Mouse (Mus musculus): ENCODE data around the gene Hectd2.

The Hectd2 gene

DNA sequence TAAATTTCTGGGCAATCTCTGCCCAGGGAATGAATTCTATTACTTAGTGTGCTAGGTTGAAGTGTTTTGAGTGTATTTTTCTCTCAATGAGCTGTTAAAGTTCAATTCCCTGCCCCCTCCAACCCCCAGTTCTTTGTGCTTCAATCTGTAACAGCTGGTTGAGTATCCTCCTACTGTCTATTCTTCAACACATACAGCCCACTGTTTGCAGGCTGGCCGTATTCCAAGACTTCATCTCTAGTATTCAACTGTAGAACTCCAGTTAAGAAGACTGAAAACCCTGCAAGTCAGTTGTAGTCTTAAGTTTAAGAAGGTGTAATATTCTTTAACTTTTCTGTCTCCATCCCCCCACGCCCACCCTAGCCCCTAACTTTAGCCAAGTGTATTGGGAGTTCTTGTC lies 10.0 kb downstream of the Hectd2 start:
- DNase-seq: no peak

DNA sequence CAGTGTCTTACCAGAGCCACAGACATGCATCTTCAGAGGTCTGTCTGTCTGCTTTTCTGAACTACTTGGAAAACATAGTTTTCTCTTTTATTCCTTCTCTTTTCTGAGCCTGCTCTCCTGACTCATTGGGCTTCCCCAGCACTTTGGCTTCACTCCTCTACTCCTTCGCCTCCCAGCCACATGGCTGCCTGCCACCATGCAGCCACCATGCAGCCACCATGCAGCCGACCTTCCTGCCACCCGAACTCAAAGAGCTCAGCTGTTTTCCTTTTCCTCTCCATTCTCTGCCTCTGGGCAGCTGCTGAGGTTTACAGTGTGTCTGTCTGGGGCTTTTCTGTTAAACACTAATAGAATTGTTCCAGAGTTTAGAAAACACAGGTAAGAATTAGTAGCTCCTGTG lies 19.5 kb downstream of the Hectd2 start:
- no peak for DNase-seq

DNA sequence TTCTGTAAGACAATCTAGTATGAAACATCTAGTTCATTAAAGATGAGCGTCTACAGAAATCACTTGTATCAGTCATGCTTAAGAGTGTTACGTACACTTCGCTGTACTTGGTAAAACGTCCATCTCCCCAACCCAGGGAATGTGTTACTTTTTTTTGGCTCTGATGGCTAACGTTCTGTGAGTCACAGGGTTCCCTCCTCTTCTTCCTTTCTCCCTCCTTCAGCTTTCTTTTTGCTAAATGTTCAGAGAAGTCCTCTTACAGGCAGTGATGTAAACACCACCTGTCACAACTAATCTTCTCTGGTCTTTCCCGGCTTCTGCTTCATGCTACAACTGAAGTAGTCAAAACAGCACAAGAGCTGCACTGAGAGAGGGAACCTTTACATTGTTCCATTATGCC lies 20.7 kb downstream of the Hectd2 start:
- no peak for DNase-seq

DNA sequence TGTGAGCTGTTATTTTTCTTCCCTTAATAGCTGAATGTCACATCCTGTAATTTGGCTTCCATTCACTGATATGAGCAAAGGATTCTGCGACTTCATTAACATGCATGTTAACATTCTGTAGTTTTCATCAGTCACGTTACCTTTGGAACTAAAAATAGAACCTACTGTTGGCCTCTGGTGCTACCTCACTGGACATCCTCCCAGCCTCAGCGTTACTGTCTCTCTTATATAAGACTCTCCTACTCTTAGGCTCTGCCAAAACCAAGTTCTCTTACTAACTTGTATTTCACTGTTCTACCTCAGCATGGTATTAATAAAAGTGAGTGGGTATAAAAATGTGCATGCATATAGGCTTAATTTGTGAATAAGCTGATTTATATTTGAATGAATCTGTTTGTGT lies 26.4 kb downstream of the Hectd2 start:
- DNase-seq: no peak

DNA sequence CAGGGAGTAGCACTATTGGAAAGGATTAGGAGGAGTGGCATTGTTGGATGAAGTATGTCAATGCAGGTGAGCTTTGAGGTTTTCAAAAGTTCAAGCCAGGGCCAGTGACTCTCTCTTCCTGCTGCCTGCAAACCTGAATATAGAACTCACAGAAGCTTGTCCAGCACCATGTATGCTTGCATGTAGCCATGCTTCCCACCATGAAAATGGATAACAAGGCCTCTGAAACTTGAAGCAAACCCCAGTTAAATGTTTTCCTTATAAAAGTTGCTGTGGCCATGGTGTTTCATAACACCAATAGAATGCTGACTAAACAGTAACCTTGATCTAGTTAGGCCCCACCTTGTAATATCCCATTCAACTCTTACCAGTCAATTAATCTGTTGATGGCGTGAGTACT lies 27.7 kb downstream of the Hectd2 start:
- no peak for DNase-seq

DNA sequence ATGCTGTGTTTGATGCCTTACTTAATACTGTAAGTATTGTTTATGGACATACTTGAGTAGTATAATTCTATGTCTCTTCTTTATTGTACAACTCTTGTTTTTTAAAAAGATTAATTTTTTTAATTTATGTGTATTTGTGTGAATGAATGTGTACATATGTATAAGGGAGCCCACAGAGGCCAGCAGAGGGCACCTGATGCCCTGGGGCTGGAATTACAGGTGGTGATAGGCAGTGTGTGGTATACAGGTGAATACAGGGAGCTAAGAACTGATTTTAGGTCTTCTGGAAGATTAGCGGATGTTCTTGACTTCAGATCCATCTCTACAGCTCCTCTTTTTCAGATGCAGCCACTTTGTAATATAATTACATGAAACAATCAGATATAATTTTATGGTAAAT lies 31.1 kb downstream of the Hectd2 start:
- DNase-seq: no peak

DNA sequence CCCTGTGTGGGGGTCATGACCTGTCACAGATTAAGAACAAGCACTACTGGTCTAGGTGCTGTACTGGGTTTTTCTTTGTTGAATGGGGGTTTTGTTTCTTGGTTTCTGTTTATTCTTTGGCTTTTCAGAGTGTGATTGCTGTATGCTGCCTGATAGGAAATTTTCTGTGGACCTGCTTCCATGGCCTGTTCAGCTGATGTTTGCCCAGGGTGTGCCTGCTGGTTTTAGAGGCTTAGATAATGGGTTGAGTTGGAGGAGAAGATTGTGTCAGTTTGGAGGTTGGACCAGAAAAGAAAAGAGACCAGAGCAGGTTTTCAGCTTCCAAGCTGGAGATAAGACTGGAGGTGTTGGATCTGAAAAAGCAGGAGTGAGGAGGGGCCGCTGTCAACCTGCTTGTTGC lies 40.0 kb downstream of the Hectd2 start:
- no peak for DNase-seq

DNA sequence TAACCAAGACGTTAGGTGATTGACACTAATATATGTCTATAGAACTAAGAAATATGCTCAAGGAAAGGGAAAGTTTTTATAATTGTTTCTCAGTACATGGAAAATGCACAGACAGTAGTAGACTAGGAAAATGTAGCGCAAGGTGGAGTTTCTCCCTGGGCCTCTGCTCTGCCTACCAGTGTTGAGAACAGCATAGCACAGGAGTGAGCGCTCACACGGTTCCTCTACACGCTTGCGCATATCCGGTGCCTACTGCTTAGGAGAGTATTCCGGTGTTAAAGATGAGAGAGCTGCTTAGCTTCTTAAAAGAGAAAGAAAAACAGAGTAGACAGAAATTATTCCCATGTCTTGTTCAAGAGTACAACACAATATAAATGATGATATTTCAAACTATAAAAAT lies 47.4 kb downstream of the Hectd2 start:
- no peak for DNase-seq

DNA sequence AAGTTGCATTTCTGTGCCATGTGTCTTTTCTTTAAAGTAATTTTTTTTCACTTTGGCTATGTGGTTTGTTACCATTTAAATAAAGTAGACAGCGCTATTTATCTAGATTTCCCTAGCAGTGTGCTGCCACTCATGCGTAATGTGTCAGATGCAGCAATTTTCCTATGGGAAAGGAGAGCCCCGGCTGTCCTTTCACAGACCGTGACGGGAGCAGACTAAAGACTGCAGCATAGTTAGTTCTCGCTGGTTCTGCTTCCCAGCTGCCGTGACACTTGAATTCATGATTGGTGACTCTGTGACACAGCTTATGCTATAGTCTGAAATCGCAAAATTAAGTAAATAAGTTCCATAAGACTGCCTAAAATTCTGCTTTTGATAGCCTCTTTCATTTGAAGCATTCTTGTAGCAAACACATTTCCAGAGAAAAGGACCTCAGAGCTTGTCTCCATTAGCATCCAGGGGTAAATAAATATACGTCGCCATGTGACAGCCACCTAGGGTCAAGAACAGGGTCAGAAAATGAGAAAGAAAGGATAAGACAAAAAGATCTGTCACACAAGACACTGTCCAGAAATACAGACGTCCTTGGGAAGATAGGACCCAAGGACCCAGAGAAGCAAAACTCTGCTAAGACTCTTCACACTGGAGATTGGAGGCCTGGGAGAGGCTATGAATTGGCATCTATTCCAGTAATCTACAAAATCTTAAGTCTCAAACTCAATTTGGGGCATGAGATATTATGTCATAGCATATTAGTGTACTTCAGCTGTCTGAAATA lies 48.3 kb downstream of the Hectd2 start:
- DNase-seq: no peak

DNA sequence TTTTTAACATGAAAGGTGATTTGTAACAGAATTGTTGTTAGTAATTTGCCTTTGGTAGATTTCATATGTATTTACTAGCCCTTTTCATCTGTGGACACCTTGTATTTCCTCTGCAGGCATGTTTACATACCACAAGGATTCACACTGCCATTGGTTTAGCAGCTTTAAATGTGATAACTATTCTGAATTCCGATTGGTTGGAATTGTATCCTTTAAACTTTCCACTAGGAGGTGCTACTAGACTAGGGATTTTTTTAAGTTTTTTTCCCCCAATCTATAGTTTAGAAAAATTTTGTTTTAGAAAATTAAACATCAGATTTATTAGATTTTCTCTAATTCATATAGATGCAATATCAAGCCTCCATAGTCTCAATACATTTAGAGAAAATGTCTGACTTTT lies 51.8 kb downstream of the Hectd2 start:
- DNase-seq: no peak

DNA sequence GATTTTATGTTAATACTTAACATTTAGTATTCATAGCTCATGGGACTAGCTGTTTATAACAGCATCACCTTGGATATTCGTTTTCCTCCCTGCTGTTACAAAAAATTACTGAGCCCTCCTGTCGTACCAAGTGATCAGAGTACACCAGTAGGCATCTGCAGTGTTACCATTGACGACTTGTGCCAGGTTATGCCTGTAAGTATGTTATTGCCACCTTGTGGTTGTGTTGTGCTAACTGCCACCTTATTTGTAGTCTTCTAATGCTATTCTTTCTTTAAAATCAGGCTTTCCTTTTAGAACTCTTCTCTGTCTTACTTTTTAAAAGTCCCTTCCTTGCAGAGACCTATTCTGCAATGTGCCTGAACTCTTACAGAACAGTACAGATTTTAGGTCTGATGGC lies 54.8 kb downstream of the Hectd2 start:
- no peak for DNase-seq

DNA sequence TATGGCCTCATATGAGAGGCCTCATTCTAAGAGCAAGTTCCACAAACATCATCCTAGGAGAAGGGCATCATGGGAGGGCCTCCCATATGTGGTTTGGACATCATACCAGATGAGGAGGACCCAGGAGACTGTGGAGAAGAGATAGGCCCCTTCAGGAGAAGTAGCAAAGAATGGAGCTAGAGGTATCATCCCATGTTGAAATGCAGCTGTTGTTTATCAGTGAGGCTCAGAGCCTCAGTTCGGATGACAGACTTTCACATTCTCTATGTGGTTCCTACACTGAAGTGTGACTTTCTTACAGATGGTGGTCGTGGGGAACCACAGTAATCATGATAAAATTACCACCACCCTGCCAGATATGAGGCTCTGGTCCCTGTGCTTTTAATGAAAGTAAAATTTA lies 55.9 kb downstream of the Hectd2 start:
- peak; percentile 45 for DNase-seq

DNA sequence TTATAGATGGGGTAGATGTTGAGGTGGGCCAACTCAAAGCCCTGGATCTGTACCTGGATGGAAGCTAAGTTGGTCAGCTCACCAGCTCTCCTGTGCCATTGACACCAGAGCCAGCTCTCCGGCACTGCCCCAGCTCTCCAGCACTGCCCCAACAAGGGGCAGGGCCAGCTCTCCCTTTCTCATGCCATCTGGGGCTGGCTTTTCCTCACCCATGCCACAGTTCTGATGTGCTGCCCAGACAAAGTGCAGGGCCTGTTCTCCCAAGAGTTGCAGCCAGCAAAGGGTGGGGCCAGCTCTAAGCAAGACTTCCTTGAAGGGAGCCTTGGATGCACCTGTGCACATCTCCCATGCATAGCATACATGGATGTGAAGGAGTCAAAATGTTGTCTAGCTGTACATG lies 71.5 kb downstream of the Hectd2 start:
- no peak for DNase-seq

DNA sequence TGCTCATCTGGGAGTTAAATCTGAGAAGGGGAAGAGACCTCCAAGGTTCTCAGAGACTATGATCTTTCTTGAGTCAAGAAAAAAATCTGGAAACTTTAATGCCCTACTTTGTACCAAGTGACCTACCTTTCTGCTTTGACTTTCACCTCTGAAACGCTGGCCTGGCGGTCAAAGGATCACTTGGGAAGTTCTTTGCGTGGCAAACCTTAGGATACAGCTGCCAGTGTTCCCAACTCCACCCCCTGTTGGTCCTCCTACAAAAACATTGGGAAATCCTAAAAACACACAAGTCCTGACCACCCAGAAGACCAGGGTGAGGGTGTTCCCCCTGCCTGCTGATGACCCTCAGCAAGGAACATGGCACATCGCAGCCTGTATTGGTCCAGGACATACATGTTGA lies 72.4 kb downstream of the Hectd2 start:
- DNase-seq: no peak

DNA sequence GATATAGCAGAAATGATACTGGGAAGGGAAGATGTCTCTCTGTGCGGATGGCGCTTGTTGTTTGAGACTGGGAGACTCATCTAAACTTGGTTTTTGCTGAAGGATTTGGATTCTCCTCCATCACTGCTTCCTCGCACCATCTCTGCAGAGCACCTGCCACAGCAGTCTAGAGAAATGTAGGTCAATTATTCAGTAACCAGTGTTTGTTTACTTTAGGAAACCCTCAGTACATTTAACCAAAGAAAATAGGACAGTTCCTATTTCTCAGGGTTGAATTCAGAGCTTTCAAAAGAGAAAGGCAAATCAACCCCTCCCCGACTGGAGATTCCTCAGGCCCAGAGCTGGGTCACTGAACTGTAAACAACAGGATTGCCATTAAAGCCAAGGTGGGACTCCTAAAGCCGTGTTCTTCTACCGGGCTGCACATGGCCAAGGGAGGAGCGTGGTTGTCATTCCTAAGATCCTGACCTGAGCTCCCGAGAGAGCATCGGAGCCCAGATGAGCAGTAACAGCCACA lies 75.0 kb downstream of the Hectd2 start:
- DNase-seq: no peak

DNA sequence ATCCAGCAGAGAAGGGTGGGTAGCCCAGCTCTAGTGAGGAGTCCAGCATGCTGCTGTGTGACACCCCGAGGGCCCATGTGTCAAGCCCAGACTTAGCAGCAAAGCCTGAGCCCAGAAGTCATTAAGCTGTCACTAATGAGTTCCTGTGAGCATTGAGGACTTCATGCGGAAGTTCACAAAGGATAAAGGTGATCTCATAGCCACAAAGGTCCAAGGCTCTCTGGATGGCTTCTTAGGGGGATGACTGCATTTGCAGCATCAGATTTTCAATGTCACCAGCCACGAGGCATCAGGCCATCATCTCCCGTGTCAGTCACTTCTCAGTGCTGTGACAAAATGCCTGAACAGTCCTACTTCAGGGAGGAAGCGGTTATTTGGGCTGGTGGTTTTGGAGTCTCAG lies 75.9 kb downstream of the Hectd2 start:
- no peak for DNase-seq

DNA sequence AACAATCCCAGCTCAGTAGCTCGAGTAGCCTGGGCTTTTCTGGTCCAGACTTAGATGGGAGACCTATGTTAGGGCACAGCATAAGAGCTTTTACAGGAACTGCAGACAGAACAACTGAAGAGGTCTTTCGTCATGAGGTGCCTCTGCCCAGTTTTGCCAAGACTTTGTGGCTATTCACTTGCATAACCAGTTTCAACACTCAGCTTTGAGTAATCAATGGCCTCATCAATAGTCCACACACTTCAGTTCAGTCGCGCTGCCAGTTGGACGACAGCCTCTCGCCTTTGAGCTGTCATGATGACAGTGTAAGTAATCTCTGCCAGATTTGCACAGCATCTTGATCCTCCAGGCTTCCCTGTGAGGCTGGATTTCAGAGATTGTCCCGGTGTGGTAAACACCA lies 80.3 kb downstream of the Hectd2 start:
- no peak for DNase-seq

DNA sequence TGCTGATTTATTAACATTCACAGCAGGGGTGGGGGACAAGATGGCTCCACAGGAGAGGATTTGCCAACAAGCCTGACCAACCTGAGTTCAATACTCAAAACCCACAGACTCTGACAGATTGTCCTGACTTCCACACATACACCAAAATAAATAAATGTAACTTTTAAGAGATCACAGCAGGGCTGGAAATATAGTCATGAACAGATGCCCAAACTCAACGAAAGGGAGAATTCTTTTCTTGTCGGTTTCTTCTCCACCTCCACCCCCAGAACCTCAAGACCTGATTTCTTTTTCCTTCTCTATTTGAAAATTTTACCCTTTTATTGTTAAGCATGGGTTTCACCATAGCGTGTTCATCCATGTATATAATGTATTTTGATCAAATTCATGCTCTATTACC lies 82.8 kb downstream of the Hectd2 start:
- no peak for DNase-seq

DNA sequence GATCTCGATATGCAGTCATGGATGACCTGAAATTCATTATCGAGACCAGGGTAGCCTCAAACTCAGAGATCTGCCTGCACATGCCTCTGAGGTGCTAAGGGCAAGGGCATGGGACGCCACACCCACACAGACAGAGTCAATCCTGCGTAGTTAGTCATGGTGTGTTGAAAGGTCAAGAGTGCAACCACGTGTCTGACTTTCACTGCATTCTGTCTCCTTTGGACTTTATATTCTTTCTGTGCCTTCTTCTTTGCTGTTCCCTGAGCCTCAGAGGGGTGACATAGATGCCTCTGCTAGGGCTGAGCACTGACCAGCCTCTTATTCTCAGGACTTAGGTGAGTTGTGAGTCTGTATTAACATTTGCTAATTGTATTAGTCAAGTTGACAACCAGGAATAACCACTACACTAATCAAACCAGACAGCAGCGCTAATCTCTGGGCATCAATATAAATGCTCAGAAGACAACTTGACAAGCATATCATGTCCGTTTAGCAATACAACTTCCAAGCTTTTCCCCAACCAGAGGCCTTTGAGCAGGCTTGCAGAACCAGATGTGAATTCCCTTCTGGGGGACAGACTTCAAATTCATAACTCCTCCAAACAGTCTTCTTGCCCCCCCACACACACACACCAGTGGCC lies 83.6 kb downstream of the Hectd2 start:
- no peak for DNase-seq

DNA sequence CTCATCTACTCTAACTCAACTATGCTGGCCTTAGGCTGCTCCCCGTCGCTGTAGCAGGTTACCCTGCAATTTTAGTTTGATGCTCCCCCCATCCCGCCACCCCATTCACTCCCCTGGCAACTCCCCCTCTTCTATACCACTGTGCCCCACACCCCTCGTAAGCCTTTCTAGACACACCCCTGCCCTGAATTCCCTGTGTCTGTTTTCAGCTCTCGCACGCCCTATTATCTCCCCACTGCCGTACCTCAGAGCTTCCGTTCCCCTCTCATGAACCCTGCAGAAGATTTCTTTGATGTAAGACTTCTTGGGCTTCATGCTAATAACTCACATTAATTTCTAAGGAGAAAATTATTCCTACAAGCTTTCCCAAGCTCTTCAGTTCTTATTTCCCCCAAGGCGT lies 84.6 kb downstream of the Hectd2 start:
- no peak for DNase-seq

DNA sequence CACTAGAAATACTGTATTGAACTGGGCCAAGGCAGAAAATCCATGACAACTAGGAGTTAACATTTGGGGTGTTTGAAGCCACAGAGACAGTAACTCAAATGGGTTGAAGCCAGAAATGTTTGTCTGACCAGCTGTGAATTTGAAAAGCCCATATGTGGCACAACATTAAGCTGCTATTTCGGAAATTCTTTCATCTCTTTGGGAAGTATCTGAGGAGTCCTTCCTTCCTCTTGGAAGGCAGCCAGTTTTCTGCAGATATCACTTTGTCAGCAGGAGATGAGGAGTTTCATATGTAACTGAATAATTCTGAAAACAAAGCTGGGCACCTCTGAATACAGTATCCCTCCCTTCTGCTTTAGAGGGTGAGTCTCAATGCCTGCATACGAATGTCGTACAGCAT lies 86.7 kb downstream of the Hectd2 start:
- DNase-seq: no peak

DNA sequence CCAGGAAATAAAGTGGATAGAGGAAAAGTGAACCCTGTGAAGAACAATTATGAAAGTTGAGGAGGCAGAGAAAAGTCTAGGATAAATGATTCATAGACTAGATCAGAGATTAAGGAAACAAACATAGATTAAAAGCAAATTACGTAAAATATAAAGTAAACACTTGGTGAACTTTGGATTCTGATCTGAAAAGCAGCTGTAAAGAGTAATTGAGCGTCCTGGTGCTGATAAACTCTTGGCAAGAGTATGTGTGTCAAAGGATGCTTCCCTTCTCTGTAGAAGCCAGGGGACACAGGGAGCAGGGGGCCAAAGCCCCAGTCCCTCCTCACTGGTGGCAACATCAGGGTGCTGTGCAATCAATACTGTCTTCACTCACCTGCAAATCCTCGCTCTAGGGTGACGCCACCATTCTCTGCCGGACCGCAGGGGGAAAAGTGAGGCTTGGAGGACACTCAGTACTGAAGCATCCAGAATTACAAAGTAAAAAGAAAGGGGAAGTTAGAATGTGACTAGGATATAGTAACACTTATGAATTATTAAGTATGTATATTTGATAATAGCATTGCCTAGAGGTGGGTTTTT lies 91.0 kb downstream of the Hectd2 start:
- no peak for DNase-seq

DNA sequence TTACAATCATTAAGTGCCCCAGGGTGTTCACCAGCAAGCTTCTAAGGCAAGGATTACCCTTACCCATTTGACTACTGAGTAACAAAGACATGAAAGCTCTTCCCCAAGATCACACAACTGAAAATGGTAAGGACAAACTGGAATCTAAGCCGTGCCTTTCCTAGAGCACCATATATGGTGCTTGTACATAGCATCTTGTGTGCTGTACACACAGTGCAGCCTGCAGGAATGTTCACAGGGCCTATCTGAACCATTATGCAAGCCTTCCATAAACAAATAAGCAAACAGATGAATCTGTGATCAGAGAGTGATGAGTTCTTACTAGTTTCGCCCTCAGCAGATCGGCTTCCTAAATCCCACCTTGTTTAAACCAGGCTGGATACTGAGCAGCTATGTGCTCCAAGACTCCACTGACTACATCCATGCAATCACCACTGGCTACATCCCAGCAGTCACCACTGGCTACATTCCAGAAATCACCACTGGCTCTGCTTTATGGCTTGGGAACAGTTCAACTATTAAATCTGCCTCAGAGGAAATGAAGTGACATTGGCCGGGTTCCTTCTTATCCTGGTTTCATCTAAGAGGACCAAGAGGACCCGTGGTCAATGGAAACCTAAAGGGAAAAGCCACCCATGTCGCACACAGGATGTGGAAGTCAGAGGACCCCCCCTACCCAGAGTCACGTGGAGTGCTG lies 91.8 kb downstream of the Hectd2 start:
- no peak for DNase-seq

DNA sequence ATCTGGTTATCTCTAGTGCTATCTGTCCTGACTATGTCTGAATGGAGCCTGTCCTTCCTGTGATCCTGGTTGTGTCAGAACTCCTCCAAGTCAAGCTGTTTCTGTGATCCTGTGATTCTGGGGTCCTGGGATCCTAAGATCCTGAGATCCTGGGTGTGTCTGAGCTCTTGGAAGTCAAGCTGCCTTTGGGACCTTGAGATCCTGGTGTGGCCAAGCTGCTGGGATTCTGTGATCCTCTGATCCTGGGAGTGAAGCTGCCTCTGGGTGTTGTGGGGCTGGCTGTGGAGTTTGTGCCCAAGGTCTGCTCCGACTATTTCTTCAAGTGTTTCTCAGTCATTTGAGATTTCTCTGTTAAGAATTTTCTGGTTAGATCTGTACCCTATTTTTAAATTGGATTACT lies 98.2 kb downstream of the Hectd2 start:
- no peak for DNase-seq
